Mouse (Mus musculus) ES-E14 (cell line): Measurements from ENCODE around the gene Trub1.

Experiments used
- CHD2 ChIP-seq: IDR thresholded peaks from 2 replicates; pipeline ENCODE4 v1.6.1; 2014; ENCODE audit warnings: mild to moderate bottlenecking, low read depth, low read length, inconsistent platforms
- HCFC1 ChIP-seq: IDR thresholded peaks from 2 replicates; pipeline ENCODE4 v1.6.1; 2012; ENCODE audit warnings: low read length, inconsistent platforms, borderline replicate concordance; ENCODE audit not compliant: insufficient read depth
- MAFK ChIP-seq: IDR thresholded peaks from 2 replicates; pipeline ENCODE4 v1.6.1; 2014; ENCODE audit warnings: mild to moderate bottlenecking, low read depth, low read length, inconsistent platforms; ENCODE audit not compliant: insufficient read depth
- ZC3H11A ChIP-seq: IDR thresholded peaks from 2 replicates; pipeline ENCODE4 v1.6.1; 2012; ENCODE audit warnings: low read depth, mild to moderate bottlenecking, inconsistent platforms, low read length, borderline replicate concordance
- ZNF384 ChIP-seq: IDR thresholded peaks from 2 replicates; pipeline ENCODE4 v1.6.1; 2012; ENCODE audit warnings: low read depth, low read length, inconsistent platforms

DNA sequence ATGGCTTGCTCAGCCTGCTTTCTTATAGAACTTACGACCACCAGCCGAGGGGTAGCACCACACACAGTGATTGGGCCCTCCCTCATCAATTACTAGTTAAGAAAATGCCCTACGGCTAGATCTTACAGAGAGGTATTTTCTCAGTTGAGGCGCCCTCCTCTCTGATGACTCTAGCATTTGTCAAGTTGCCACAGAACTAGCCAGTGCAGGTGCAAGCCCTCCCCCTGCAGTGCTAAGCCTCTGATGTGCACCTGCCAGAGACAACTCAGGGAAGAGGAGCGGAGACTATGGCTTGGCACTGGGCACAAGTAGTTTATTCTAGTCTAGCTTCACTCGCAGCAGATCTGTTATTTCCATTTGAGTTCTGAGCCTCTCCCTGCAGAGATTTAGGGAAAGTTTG lies 21.2 kb upstream of the Trub1 start:
- TF ChIP-seq CHD2 (no peak), ZNF384 (no peak), MAFK (no peak), ZC3H11A (no peak), HCFC1 (no peak)
